Mouse (Mus musculus) kidney, adult 2 months (tissue): ENCODE results near the gene Angel2.

Experiments used
- CTCF ChIP-seq: fragments of 200-500 bp; conservative IDR thresholded peaks from 2 replicates; pipeline ENCODE4 v1.5.1; 2011; ENCODE audit warnings: low read depth, mild to moderate bottlenecking, control low read depth, low read length, moderate library complexity, mixed read lengths; ENCODE audit not compliant: insufficient read depth, insufficient read length
- POLR2A ChIP-seq: fragments of 200-500 bp; IDR thresholded peaks from one replicate; pipeline ENCODE4 v1.6.1; 2011; ENCODE audit warnings: low read depth, low read length, control low read depth

DNA sequence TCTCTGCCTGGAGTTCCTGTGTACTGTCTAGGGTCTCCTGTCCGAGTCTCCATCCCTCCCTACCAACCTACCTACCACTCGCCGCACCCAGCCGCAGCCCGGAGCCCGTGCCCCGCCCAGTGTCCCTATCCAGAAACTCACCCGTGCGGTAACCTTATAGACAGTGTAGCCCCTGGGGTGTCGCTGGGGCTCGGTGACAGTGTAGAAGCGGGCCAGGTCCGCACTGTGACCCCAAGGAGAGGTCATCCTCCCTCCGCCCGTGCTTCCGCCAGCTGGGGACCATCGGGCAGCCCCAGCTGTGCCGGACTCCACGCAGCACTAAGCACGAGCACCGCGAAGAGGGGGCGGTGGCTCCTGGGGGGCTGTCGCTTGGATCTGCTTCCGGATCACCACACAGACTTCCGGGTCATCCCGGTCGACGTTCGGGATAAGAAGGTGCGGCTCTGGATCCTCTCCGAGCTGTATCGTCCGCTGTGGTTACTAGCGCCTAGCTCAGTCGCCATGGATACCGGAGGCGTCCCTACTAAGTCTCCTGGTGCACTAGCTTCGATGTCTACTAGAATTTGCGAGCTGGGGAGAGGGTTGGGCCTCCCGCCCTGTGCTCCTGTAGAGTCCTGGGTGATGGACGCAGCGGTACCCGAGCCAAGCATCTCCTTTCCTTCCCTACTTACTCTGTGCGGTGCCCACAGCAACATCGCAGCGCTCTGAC lies 13.3 kb upstream of the Angel2 start, which contains the start of gene Rps6kc1:
- TF ChIP-seq POLR2A = peak; percentile 70
- TF ChIP-seq CTCF = no peak
